ENCODE assay signal across 19 mouse cellular contexts in genomic region chr16:70310691-70311090, GRCm38 (mm10).
"Had no signal": no experiment of that assay in that cellular context is flagged by ENCODE, and none has a peak within 500 bp of the region (broad histone marks: within the 10 kb centered on the region; RNA-seq: fewer than 3 reads in every experiment).

No protein-coding gene starts in this region.

- DNase-seq: kidney, adult 18-20 months; kidney, adult 9 months; kidney, postnatal 14 days; kidney, postnatal 4 days; liver, embryonic 13.5 days; lung, adult 2 months; lung, postnatal 14 days; lung, postnatal 4 days; midbrain, embryonic 14.5 days; right cerebral cortex, adult 18-20 months; right cerebral cortex, postnatal 14 days; right cerebral cortex, postnatal 4 days; spleen, adult 18-20 months; thymus, postnatal 25 days had no signal

- H3K4me2 ChIP-seq: liver, embryonic 13.5 days; neural tube, embryonic 12.5 days; neural tube, embryonic 15.5 days; stomach, embryonic 15.5 days had no signal

- H3K9me3 ChIP-seq: liver, embryonic 13.5 days; megakaryocyte, embryonic 14.5 days; midbrain, embryonic 10.5 days; neural tube, embryonic 12.5 days; neural tube, embryonic 15.5 days; stomach, embryonic 15.5 days had no signal

- H3K4me1 ChIP-seq: stomach, embryonic 15.5 days had no signal

- H3K27ac ChIP-seq: liver, embryonic 13.5 days; midbrain, embryonic 10.5 days; neural tube, embryonic 12.5 days; neural tube, embryonic 15.5 days; stomach, embryonic 15.5 days had no signal

- H3K4me3 ChIP-seq: liver, embryonic 13.5 days; megakaryocyte, embryonic 14.5 days; midbrain, embryonic 10.5 days; neural tube, embryonic 12.5 days; neural tube, embryonic 15.5 days; stomach, embryonic 15.5 days had no signal

- H3K27me3 ChIP-seq: liver, embryonic 13.5 days; megakaryocyte, embryonic 14.5 days; neural tube, embryonic 12.5 days; neural tube, embryonic 15.5 days; stomach, embryonic 15.5 days had no signal

- H3K36me3 ChIP-seq: liver, embryonic 13.5 days; midbrain, embryonic 10.5 days; neural tube, embryonic 12.5 days; neural tube, embryonic 15.5 days; stomach, embryonic 15.5 days had no signal

- H3K9ac ChIP-seq: liver, embryonic 13.5 days; neural tube, embryonic 12.5 days; neural tube, embryonic 15.5 days; stomach, embryonic 15.5 days had no signal
